Mouse (Mus musculus): ENCODE measurements at regions not wholly inside any gene's neighbourhood (a gene's known extent, or its start where the extent isn't known, plus 50 kb on each side); places are given as distances from the start of the nearest gene placed in this dataset.

- no peak for TF ChIP-seq POLR2A (IDR thresholded peaks at IDR 0.05; ENCODE audit: borderline replicate concordance, extremely low read depth, insufficient read depth, insufficient read length, poor library complexity, severe bottlenecking)
- no peak for TF ChIP-seq CTCF (IDR thresholded peaks at IDR 0.05; ENCODE audit: borderline replicate concordance, extremely low read depth, insufficient read depth, insufficient read length)
Measured at GRCm38 (mm10) chr6:100995874-100996560, 162.6 kb downstream of the Ppp4r2 start.

Data from brain, embryonic 14.5 days (tissue).